Mouse (Mus musculus): ENCODE data around the gene AI593442.
A peak's percentile ranks its signal among the peaks of the same experiment; 100 is the strongest.

AI593442 gene

DNA sequence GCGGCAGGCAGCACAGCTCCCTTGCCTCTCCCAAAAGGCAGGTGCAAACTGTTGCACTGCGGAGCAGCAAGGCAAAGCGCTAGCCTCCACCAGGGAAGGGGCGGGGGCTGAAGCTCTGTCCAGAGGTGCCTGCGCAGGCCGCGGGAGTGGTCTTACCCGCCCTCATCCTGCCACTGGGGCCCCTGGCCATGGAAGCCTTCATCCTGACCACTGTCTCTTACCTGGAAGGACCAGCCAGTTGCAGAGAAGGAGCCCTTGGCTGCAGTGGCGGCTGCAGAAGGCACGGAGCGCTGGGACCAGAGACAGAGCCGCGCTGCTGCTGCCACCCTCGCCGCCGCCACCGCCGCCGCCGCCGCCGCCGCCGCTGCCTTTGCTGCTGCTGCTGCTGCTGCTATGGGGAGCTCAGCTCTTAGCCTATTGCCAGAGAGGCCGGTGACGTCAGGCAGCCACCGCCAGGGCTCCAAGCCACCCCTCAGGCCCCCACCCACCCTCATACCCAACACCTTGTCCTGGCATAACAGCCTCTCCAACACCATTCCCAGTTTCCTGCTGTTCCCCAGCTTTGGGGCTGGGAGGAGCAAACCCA is at the start of gene AI593442:
Gene AI593442, minus strand, starts transcription at position 419 of the 586 bp plus-strand sequence.
- Histone ChIP-seq H3K4me3 (replicated peaks; ENCODE audit: low read length) (peak within 1 kb of the TSS; percentile 84), H3K27me3 (ENCODE audit: insufficient read depth, low read length) (peaks cover 34% of the 10 kb centered on the region), H3K9me3 (ENCODE audit: low read length) (peaks cover 13% of the 10 kb centered on the region), H3K4me1 (replicated peaks; ENCODE audit: low read depth, low read length) (peaks cover 20% of the 10 kb centered on the region), H3K36me3 (ENCODE audit: insufficient read depth, low read length) (no peaks in the 10 kb centered on the region)
- TF ChIP-seq CTCF (conservative IDR thresholded peaks at IDR 0.05; ENCODE audit: low read length) (no peak), NANOG (IDR thresholded peaks at IDR 0.05; ENCODE audit: borderline replicate concordance, low read length) (no peak), POU5F1 (IDR thresholded peaks at IDR 0.05; ENCODE audit: borderline replicate concordance, low read length) (no peak)

GRCm38 (mm10) chr9:52728806-52729205 is 49.2 kb upstream of the AI593442 start:
- Histone ChIP-seq H3K27me3 (ENCODE audit: insufficient read depth, low read length) (no peaks in the 10 kb centered on the region), H3K4me3 (replicated peaks; ENCODE audit: low read length) (no peak overlapping the region), H3K36me3 (ENCODE audit: insufficient read depth, low read length) (no peaks in the 10 kb centered on the region), H3K9me3 (ENCODE audit: low read length) (no peaks in the 10 kb centered on the region), H3K4me1 (replicated peaks; ENCODE audit: low read depth, low read length) (no peaks in the 10 kb centered on the region)
- TF ChIP-seq CTCF (conservative IDR thresholded peaks at IDR 0.05; ENCODE audit: low read length) (no peak), POU5F1 (IDR thresholded peaks at IDR 0.05; ENCODE audit: borderline replicate concordance, low read length) (no peak), NANOG (IDR thresholded peaks at IDR 0.05; ENCODE audit: borderline replicate concordance, low read length) (no peak)

DNA sequence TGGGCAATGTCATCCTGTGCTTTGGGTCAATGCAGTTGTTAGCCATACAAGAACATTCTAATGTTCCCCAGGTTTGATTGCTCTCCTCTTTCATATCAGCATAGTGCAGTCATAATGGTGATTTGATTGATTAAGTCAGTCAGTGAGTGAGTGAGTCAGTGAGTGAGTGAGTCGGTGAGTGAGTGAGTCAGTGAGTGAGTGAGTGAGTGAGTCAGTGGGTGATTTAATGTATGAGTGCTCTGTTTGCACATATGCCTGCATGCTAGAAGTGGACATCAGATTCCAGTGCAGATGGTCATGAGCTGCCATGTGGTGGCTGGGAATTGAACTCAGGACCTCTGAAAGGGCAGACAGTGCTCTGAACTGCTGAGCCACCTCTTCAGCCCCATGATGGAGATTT is 43.0 kb upstream of the AI593442 start:
- no peaks in the 10 kb centered on the region for H3K36me3 ChIP-seq (ENCODE audit: insufficient read depth, low read length)
- H3K27me3 ChIP-seq (ENCODE audit: insufficient read depth, low read length) = no peaks in the 10 kb centered on the region
- no peaks in the 10 kb centered on the region for H3K4me1 ChIP-seq (replicated peaks; ENCODE audit: low read depth, low read length)
- H3K4me3 ChIP-seq (replicated peaks; ENCODE audit: low read length) = no peak overlapping the region
- no peaks in the 10 kb centered on the region for H3K9me3 ChIP-seq (ENCODE audit: low read length)
- TF ChIP-seq POU5F1 (IDR thresholded peaks at IDR 0.05; ENCODE audit: borderline replicate concordance, low read length) (no peak), CTCF (conservative IDR thresholded peaks at IDR 0.05; ENCODE audit: low read length) (no peak), NANOG (IDR thresholded peaks at IDR 0.05; ENCODE audit: borderline replicate concordance, low read length) (no peak)

DNA sequence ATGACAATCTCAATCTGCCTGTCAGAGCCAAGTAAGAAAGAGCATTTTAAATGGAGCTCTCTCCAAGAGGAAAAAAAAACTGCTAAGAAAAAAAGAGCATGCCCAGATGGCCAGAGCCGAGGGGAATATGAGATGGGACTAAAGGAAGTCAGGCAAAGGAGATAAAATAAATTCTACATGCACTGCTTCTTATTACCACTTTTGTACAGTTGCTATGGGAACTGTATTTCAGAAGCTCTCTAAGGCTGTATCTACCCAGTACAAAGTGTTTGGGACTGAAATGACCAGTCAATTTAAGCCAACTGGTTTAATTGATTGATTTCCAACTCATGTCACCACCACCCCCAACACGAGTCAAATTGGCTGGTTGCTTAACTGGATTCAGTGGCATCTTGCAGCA is 40.0 kb upstream of the AI593442 start:
- H3K36me3 ChIP-seq (ENCODE audit: insufficient read depth, low read length) = no peaks in the 10 kb centered on the region
- no peaks in the 10 kb centered on the region for H3K27me3 ChIP-seq (ENCODE audit: insufficient read depth, low read length)
- no peaks in the 10 kb centered on the region for H3K9me3 ChIP-seq (ENCODE audit: low read length)
- TF ChIP-seq NANOG (IDR thresholded peaks at IDR 0.05; ENCODE audit: borderline replicate concordance, low read length) = no peak
- no peak for TF ChIP-seq CTCF (conservative IDR thresholded peaks at IDR 0.05; ENCODE audit: low read length)
- no peak for TF ChIP-seq POU5F1 (IDR thresholded peaks at IDR 0.05; ENCODE audit: borderline replicate concordance, low read length)
- no peak overlapping the region for H3K4me3 ChIP-seq (replicated peaks; ENCODE audit: low read length)
- H3K4me1 ChIP-seq (replicated peaks; ENCODE audit: low read depth, low read length) = no peaks in the 10 kb centered on the region

- no peaks in the 10 kb centered on the region for H3K36me3 ChIP-seq (ENCODE audit: insufficient read depth, low read length)
- peaks cover 13% of the 10 kb centered on the region for H3K9me3 ChIP-seq (ENCODE audit: low read length)
- H3K27me3 ChIP-seq (ENCODE audit: insufficient read depth, low read length) = peaks cover 34% of the 10 kb centered on the region
- 0 out of 2 replicates have a peak overlapping the region, but pooled peaks have one; percentile 84 for H3K4me3 ChIP-seq (replicated peaks; ENCODE audit: low read length)
- H3K4me1 ChIP-seq (replicated peaks; ENCODE audit: low read depth, low read length) = peaks cover 20% of the 10 kb centered on the region
- TF ChIP-seq NANOG (IDR thresholded peaks at IDR 0.05; ENCODE audit: borderline replicate concordance, low read length) (no peak), CTCF (conservative IDR thresholded peaks at IDR 0.05; ENCODE audit: low read length) (no peak), POU5F1 (IDR thresholded peaks at IDR 0.05; ENCODE audit: borderline replicate concordance, low read length) (no peak)
These were observed 456 bp upstream of the AI593442 start for GRCm38 (mm10) chr9:52680036-52680435.

DNA sequence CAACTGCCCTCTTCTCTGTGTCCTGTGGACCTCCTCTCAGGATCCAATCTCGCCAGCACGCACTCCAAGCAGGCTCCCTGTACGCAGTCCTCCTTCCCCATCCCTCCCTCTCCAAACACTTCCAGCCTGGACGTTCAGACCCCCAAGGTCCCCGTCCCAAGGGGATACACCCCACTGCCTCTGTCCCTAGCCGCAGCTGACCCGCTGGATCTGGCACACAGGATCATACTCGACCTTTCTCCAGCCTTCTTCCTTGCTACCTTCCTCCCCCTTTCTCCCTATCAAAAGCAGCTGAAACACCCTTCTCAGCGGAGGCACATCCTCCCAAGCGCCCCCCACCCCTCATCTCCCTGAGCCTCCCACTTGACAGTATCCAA is 753 bp downstream of the AI593442 start:
- TF ChIP-seq POU5F1 (IDR thresholded peaks at IDR 0.05; ENCODE audit: borderline replicate concordance, low read length) (no peak), CTCF (conservative IDR thresholded peaks at IDR 0.05; ENCODE audit: low read length) (no peak), NANOG (IDR thresholded peaks at IDR 0.05; ENCODE audit: borderline replicate concordance, low read length) (no peak)
- H3K4me3 ChIP-seq (replicated peaks; ENCODE audit: low read length) = peak overlapping the region; percentile 84
- peaks cover 13% of the 10 kb centered on the region for H3K9me3 ChIP-seq (ENCODE audit: low read length)
- H3K27me3 ChIP-seq (ENCODE audit: insufficient read depth, low read length) = peaks cover 34% of the 10 kb centered on the region
- H3K36me3 ChIP-seq (ENCODE audit: insufficient read depth, low read length) = no peaks in the 10 kb centered on the region
- H3K4me1 ChIP-seq (replicated peaks; ENCODE audit: low read depth, low read length) = peaks cover 20% of the 10 kb centered on the region

DNA sequence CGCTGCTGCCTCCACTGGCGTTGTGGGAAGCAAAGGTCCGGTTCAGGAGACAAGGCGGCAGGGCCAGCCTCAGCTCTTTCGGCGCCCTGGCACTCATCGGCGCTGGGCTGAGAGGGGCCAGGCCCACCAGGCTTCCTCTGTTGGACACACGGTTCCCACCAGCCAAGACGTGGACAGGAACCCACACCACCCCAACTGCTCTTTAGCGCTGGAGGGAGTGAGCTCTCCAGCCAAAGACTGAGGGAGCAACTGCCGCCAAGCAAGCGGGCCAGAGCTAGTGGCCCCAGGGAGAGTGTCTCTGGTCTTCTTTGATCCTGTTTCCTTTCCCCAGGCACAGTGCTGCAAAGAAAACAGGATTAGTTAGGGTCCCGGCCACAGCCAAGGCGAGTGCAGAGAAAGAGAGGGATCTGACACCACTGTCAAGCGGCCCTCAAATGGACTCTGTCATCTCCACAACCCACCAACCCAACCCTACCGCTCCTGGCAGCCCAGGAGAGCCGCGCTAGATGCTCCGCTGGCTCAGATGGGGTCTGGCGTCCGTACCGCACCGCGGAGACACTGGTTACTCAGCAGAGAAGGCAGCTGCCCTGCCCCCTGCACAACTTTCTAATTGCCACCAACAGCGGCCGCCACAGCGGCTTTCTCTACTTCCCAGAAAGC is 1.3 kb downstream of the AI593442 start:
- peaks cover 20% of the 10 kb centered on the region for H3K4me1 ChIP-seq (replicated peaks; ENCODE audit: low read depth, low read length)
- H3K4me3 ChIP-seq (replicated peaks; ENCODE audit: low read length) = peak overlapping the region; percentile 84
- no peaks in the 10 kb centered on the region for H3K36me3 ChIP-seq (ENCODE audit: insufficient read depth, low read length)
- peaks cover 13% of the 10 kb centered on the region for H3K9me3 ChIP-seq (ENCODE audit: low read length)
- H3K27me3 ChIP-seq (ENCODE audit: insufficient read depth, low read length) = peaks cover 34% of the 10 kb centered on the region
- no peak for TF ChIP-seq POU5F1 (IDR thresholded peaks at IDR 0.05; ENCODE audit: borderline replicate concordance, low read length)
- TF ChIP-seq CTCF (conservative IDR thresholded peaks at IDR 0.05; ENCODE audit: low read length) = no peak
- TF ChIP-seq NANOG (IDR thresholded peaks at IDR 0.05; ENCODE audit: borderline replicate concordance, low read length) = no peak

DNA sequence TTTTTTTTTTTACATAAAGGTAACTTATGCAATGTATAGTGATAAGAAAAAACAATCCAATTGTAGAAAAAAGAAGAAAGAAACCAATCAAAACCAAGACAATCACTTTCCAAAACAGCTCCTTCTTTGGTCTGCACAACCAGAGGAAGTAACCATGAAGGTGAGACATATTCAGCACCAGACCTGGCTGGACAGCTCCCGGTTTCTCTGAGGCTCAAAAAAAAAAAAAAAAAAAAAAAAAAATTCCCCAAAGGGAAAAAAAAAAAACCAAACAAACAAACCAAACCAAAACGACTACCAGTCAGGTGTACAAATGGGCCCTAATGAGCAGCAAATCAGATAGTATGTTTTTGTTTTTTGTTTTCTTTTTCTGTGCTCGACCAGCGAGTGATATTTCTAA is 3.0 kb downstream of the AI593442 start:
- H3K27me3 ChIP-seq (ENCODE audit: insufficient read depth, low read length) = peaks cover 34% of the 10 kb centered on the region
- no peaks in the 10 kb centered on the region for H3K36me3 ChIP-seq (ENCODE audit: insufficient read depth, low read length)
- peaks cover 20% of the 10 kb centered on the region for H3K4me1 ChIP-seq (replicated peaks; ENCODE audit: low read depth, low read length)
- H3K9me3 ChIP-seq (ENCODE audit: low read length) = peaks cover 7% of the 10 kb centered on the region
- TF ChIP-seq POU5F1 (IDR thresholded peaks at IDR 0.05; ENCODE audit: borderline replicate concordance, low read length) (no peak), CTCF (conservative IDR thresholded peaks at IDR 0.05; ENCODE audit: low read length) (no peak), NANOG (IDR thresholded peaks at IDR 0.05; ENCODE audit: borderline replicate concordance, low read length) (no peak)
- H3K4me3 ChIP-seq (replicated peaks; ENCODE audit: low read length) = no peak overlapping the region

Data from E14TG2a.4 (cell line).